Mouse (Mus musculus) limb, embryonic 14.5 days (tissue): ENCODE measurements at regions not wholly inside any gene's neighbourhood (a gene's known extent, or its start where the extent isn't known, plus 50 kb on each side); places are given as distances from the start of the nearest gene placed in this dataset.
A peak's percentile ranks its signal among the peaks of the same experiment; 100 is the strongest.

Source experiments
- ATAC-seq: fragments of 200-750 bp; cut with Nextera tagmentation; 2 replicates; pipeline ENCODE4 v1.8.0; 2017; ENCODE audit warnings: low read depth, moderate number of reproducible peaks, moderate TSS enrichment; ENCODE audit not compliant: low FRiP score
- DNase-seq: peaks from one replicate; pipeline ENCODE4 v3.0.0-alpha.2; 2015; ENCODE audit warnings: low spot score
- H3K27ac ChIP-seq: fragments of 300-500 bp; sonication (generic); replicated peaks from 2 replicates; pipeline ENCODE4 v1.5.1; 2014; ENCODE audit warnings: low read depth, mild to moderate bottlenecking, low read length, moderate library complexity, mixed read lengths
- H3K27me3 ChIP-seq: fragments of 300-500 bp; sonication (generic); 2 replicates; pipeline ENCODE4 v1.6.1; 2014; ENCODE audit warnings: low read length, mixed read lengths; ENCODE audit not compliant: control insufficient read depth, insufficient read depth
- H3K36me3 ChIP-seq: fragments of 300-500 bp; sonication (generic); 2 replicates; pipeline ENCODE4 v1.6.1; 2014; ENCODE audit warnings: mild to moderate bottlenecking, low read length, moderate library complexity, mixed read lengths; ENCODE audit not compliant: control insufficient read depth, insufficient read depth
- H3K4me1 ChIP-seq: fragments of 300-500 bp; sonication (generic); 2 replicates; pipeline ENCODE4 v1.6.1; 2014; ENCODE audit warnings: antibody characterized with exemption, low read length, mixed read lengths; ENCODE audit not compliant: control insufficient read depth, insufficient read depth
- H3K4me2 ChIP-seq: fragments of 300-500 bp; sonication (generic); replicated peaks from 2 replicates; pipeline ENCODE4 v1.6.1; 2014; ENCODE audit warnings: low read depth, mild to moderate bottlenecking, low read length, moderate library complexity; ENCODE audit not compliant: severe bottlenecking
- H3K4me3 ChIP-seq: fragments of 300-500 bp; sonication (generic); replicated peaks from 2 replicates; pipeline ENCODE4 v1.5.1; 2014; ENCODE audit warnings: low read length
- H3K9ac ChIP-seq: fragments of 300-500 bp; sonication (generic); 2 replicates; pipeline ENCODE4 v1.6.1; 2014; ENCODE audit warnings: mild to moderate bottlenecking, low read depth, low read length, moderate library complexity; ENCODE audit not compliant: severe bottlenecking
- H3K9me3 ChIP-seq: fragments of 300-500 bp; sonication (generic); 2 replicates; pipeline ENCODE4 v1.6.1; 2016; ENCODE audit warnings: low read length; ENCODE audit not compliant: control insufficient read depth
- POLR2A ChIP-seq: fragments of 200-500 bp; IDR thresholded peaks from 2 replicates; pipeline ENCODE4 v1.8.0; 2012; ENCODE audit warnings: inconsistent platforms, mild to moderate bottlenecking, moderate library complexity, borderline replicate concordance; ENCODE audit not compliant: insufficient read depth, insufficient read length; ENCODE audit errors: extremely low read depth
- WGBS: fragments of 180-500 bp; shearing (Covaris S2); extraction: QIAGEN DNeasy Blood & Tissue Kit; methylation state at CpG from one replicate; pipeline ENCODE4 v1.1.7; 2014; 5-methylcytosine and 5-hydroxymethylcytosine counted together

DNA sequence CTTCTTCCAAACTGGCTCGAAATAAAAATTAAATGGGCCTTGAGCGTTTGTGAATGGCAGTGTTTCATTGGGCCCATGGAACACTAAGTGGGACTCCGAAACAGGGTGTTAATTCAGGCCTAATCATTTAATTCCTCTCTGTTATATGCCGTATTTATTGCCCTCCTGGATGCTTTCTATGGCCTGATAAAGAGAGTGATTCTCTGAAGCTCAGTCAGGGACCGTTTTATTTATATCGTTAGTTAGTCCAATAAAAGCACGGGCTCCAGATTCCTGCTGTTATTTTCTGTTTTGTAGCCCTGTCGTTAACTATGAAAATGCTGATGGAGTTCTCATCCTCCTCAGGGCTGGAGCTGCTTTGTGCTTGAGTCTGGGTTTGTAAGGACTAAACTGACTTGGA, 406.2 kb upstream of the Hnrnpa3 start:
- Histone ChIP-seq H3K4me3 (no peak overlapping the region), H3K27ac (no peak overlapping the region), H3K9ac (no peak overlapping the region), H3K27me3 (peaks cover 14% of the 10 kb centered on the region), H3K9me3 (no peaks in the 10 kb centered on the region), H3K4me2 (no peak overlapping the region), H3K4me1 (no peaks in the 10 kb centered on the region), H3K36me3 (no peaks in the 10 kb centered on the region)
- WGBS: 26% methylated on average over 8 of the region's 8 CpGs
- no peak for TF ChIP-seq POLR2A
- DNase-seq (no peak), ATAC-seq (no peak)

DNA sequence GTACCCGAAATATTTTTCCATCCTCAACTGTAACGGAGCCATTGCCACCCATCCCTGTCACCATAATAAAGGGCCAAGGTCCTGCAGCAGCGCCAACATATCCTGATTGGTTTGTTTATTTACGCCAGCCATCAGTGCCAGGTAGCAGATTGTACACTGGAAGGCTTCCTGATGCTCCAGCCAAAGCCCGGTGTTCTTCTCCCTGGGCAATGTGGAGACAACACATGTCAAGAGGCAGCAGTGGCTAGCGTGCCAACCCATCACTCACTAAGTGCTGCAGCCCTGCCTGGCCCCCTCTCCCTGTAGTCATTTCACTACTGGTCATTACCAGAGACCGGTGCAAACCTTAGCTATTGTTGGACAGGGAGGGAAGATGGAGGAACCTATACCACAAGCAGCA, 393.8 kb upstream of the Hnrnpa3 start:
- ATAC-seq (no peak), DNase-seq (no peak)
- 72% methylated on average over 7 of the region's 7 CpGs for WGBS
- Histone ChIP-seq H3K36me3 (no peaks in the 10 kb centered on the region), H3K9me3 (no peaks in the 10 kb centered on the region), H3K4me1 (peaks cover 5% of the 10 kb centered on the region; the same call in 1 of the 2 replicates), H3K9ac (no peak overlapping the region), H3K27ac (no peak overlapping the region), H3K27me3 (0 out of 2 replicates have a peak, but pooled peaks cover 7% of the 10 kb centered on the region), H3K4me3 (no peak overlapping the region), H3K4me2 (no peak overlapping the region)
- TF ChIP-seq POLR2A: no peak

- 0 out of 2 replicates have a peak, but pooled peaks cover 7% of the 10 kb centered on the region for H3K27me3 ChIP-seq
- H3K9me3 ChIP-seq: no peaks in the 10 kb centered on the region
- no peak overlapping the region for H3K4me2 ChIP-seq
- WGBS: 43% methylated on average over 19 of the region's 19 CpGs
- H3K4me1 ChIP-seq: peaks cover 5% of the 10 kb centered on the region; the same call in 1 of the 2 replicates
- H3K36me3 ChIP-seq: no peaks in the 10 kb centered on the region
- DNase-seq: no peak
- ATAC-seq: peak; percentile 47
- no peak overlapping the region for H3K9ac ChIP-seq
- no peak overlapping the region for H3K27ac ChIP-seq
- H3K4me3 ChIP-seq: no peak overlapping the region
- TF ChIP-seq POLR2A: no peak
Observed at GRCm38 (mm10) chr2:75265739-75266699, 393.0 kb upstream of the Hnrnpa3 start.

GRCm38 (mm10) chr2:75267949-75268348, 391.1 kb upstream of the Hnrnpa3 start:
- Histone ChIP-seq H3K27me3 (0 out of 2 replicates have a peak, but pooled peaks cover 7% of the 10 kb centered on the region), H3K9ac (no peak overlapping the region), H3K4me2 (no peak overlapping the region), H3K9me3 (no peaks in the 10 kb centered on the region), H3K36me3 (no peaks in the 10 kb centered on the region), H3K4me3 (no peak overlapping the region), H3K4me1 (peaks cover 5% of the 10 kb centered on the region; the same call in 1 of the 2 replicates), H3K27ac (no peak overlapping the region)
- no peak for DNase-seq
- WGBS: 77% methylated on average over 3 of the region's 3 CpGs
- no peak for TF ChIP-seq POLR2A
- no peak for ATAC-seq

DNA sequence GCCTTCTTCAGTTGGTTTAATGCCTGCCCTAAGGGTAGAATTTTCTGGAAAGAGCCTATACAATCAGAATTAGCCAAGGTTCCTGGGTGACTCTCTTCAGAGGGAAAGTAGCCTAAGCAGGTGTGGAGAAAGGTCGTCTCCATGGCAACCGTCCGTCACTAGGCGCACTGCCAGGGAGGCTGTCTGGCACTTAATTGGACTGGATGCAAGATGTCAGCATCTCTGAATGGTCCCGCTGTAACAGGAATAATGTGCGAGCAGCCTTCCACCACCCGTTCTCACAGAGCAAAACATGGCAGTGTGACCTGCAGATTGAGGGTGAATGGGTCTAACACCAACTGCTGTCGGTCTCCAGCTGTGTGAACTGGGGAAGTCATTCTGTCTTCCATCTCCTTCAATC, 389.6 kb upstream of the Hnrnpa3 start:
- H3K27me3 ChIP-seq: 0 out of 2 replicates have a peak, but pooled peaks cover 7% of the 10 kb centered on the region
- no peak overlapping the region for H3K27ac ChIP-seq
- H3K9ac ChIP-seq: no peak overlapping the region
- 0 out of 2 replicates have a peak, but pooled peaks cover 5% of the 10 kb centered on the region for H3K4me1 ChIP-seq
- no peaks in the 10 kb centered on the region for H3K36me3 ChIP-seq
- WGBS: 41% methylated on average over 8 of the region's 8 CpGs
- no peak for ATAC-seq
- no peak overlapping the region for H3K4me3 ChIP-seq
- no peak for DNase-seq
- H3K4me2 ChIP-seq: no peak overlapping the region
- no peak for TF ChIP-seq POLR2A
- no peaks in the 10 kb centered on the region for H3K9me3 ChIP-seq
